Mouse (Mus musculus): Measurements from ENCODE around the gene Mettl23.
"Not testable (repeated sequence)": the region's sequence is repeated elsewhere in the genome, so short reads cannot be mapped to it uniquely, and the experiment has no call there.

Gene Mettl23

DNA sequence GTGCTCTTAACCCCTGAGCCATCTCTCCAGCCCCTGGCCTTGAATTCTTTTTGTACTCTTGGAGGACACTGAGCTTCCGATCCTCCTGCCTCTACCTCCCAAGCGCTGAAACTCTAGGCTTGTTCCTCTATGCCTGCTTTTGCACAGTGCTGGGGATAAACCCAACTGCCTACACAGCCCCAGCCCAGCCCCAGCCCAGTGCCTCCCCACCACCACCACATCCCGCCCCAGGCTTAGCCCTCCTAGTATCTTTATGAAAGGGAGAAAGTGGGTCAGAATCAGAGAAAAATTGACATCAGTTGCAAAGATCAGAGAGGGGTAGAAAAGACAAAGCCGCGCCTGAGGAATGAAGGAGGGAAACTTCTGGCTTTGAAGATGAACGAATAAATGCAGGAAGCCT, 41.0 kb downstream of the Mettl23 start:
- DNase-seq = no peak

- peak; percentile 79 for DNase-seq
Observed at GRCm38 (mm10) chr11:116885275-116886151, 42.4 kb downstream of the Mettl23 start.

DNA sequence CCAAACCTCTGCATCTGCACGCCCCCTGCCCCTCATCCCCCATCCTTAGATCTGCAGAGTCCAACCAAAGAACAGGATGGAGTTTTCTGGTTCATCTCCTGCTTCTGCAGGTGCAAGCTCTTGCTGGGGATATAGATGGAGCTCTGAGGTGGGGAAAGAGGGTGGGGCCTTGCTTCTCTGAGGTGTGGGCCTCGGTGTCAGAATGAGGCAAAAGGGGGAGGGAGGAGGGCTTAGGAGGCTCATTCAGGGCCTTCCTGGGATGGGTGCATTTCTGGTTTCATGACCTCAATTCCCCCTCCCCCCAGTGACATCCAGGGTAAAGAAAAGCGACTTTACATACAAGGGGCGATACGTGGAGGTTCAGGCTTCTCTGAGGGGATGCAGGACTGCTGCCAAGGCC, 44.1 kb downstream of the Mettl23 start:
- DNase-seq = peak; percentile 39

- DNase-seq = no peak
Observed at GRCm38 (mm10) chr11:116893532-116894442, 50.7 kb downstream of the Mettl23 start.

GRCm38 (mm10) chr11:116895402-116895801, 52.3 kb downstream of the Mettl23 start:
- no peak for DNase-seq

GRCm38 (mm10) chr11:116899247-116899646, 56.2 kb downstream of the Mettl23 start:
- DNase-seq = no peak

DNA sequence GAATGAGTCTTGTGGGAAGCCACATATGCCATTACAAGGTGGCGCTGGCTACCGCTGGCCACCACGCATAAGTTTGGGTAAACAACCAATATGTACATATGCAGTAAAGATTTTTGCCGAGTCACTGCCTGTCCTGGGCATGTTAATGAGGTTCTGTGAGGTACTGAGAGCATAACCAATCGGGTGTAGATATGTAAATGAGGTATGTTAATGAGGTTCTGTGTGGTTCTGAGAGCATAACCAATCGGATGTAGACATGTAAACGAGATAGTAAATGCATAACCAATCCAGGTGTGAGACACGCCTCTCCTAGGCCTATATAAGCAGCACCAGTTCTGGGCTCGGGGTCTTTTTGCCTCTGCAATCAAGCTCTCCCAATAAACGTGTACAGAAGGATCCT, 59.5 kb downstream of the Mettl23 start:
- not testable (repeated sequence) for DNase-seq
